Mouse (Mus musculus) adrenal gland, postnatal 10 days (tissue): ENCODE measurements at regions not wholly inside any gene's neighbourhood (a gene's known extent, or its start where the extent isn't known, plus 50 kb on each side); places are given as distances from the start of the nearest gene placed in this dataset.

Experiments
- DNase-seq: peaks from one replicate; pipeline ENCODE4 v3.0.0; 2021; ENCODE audit warnings: mixed read lengths

DNA sequence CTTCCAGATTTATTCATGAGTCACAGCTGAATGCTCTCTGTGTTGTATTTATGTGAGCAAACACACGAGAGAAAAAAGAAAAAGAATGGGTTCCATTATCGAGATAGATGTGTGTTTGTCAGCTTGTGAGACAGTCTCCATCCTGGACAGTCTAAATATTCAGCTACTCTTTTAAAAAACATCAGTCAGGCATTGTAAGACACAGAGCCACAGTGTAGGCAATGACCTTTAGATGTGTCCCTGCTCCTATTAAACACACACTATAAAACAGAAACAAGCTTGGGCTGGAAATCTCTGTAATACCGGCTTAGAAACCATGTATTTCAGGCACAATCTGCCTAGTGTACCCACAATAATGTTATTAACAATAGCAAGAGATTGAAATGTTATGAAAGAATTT is 442.6 kb downstream of the Tox3 start:
- DNase-seq, result no peak

GRCm38 (mm10) chr8:89903346-89903745 is 444.8 kb downstream of the Tox3 start:
- no peak for DNase-seq

DNA sequence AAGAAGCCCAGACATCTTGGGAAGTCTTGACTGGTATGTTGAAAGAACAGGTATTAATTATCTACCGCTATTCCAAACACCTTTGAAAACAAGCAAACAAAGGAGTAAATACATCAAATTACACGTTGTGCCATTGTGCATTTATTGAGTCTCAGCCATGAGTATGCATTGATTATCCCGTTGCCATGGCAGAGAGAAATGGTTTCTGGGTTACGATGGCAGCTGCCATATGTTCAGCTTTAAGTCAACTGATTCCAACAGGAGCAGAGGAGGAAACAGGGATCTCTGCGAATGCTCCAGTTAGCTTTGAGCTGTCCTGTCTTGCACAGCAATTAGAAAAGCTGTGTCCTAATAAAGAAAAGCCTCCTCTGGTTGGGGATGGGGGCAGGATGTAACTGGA is 475.4 kb downstream of the Tox3 start:
- no peak for DNase-seq

- DNase-seq, result no peak
These were observed 476.2 kb downstream of the Tox3 start for GRCm38 (mm10) chr8:89871966-89872365.

DNA sequence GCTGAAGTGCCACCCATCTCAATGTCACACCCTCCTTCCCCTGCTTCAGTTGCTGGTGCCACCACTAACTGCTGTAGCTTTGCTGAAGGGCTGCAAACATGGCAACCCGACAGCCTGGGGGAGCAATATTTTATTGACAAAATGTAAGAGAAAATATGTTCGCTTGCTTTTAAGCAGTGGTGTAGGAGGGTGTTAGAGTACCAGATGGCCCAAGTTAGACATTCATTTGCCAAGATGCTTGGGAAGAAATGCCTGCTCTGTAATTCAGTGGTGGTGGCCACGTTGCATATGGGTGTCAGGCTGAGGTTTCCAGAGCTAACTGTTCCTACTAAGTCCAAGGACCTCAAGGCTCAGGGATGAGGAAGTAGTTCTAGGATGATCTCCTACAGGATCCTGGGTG is 488.3 kb downstream of the Tox3 start:
- DNase-seq, result no peak

- no peak for DNase-seq
These were observed 489.3 kb downstream of the Tox3 start for GRCm38 (mm10) chr8:89858706-89859385.

DNA sequence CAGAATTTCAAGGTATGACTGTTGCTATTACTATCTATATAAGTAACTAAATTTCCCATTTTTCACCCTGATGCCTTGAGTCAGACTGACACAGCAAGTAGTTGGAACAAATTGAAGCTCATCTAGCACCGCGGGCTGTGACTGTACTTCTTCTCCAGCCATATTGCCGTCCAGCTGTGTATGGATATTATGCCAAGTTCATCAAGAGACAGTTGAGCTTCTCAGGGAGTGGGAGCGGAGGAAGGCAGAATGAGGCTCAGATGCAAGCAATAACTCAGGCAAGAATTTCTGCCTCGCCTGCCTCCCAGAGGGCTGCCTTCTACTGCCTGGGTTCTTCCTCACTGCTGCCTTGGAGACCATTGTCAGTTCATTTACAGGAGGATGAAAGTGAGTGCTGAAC is 492.6 kb downstream of the Tox3 start:
- DNase-seq, result no peak

GRCm38 (mm10) chr8:89850209-89850796 is 497.8 kb downstream of the Tox3 start:
- DNase-seq, result peak; percentile 36

DNA sequence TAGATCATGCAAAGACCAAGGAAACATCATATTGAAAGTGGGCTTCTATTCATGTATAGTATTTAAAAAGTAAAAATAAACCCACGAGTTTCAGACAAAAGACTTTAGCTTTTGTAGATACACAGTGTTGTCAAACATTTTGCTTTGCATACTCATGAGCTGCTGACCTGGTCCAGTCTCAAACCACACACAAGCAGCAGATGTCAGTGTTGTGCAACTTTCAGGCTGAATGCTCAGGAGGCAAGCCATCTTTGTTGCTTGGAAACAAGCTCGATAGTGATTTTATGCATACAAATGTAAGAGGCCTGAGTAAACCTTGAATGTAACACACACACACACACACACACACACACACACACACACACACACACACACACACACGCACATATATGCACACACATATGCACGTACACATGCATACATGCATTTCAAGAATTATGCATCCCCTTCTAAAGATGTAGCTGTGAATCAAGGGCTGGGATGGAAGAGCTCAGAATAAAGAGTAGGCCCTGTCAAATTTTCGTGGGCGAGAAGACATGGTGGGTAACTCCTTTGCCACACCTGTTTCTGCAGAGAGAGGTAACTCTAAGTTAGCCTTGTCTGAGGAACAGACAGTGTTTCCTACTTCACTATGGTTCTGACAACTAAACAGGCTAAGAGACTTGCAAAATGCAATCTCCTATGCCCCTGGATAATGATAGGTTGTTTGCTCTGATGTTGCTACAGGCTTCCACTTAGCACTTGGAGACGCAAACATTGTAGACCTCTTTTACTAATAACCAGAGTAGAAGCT is 498.5 kb downstream of the Tox3 start:
- DNase-seq, result peak; percentile 16

DNA sequence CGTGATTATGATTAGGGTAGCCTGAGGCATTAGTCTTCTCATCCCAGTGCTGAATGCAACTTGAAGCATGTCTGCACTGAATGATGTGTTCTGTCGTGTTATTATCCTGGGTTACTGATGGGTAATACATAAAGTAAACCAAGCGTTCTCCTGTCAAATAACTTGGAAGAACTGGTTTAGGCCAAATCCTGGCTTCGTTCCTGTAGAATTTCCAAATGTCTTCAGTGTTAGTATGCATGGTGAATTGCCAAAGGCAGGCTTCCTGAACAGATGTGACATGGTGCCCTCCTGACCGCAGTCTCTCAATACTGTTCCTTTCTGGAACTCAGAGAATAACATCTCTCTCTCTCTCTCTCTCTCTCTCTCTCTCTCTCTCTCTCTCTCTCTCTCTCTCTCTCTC is 509.6 kb downstream of the Tox3 start:
- DNase-seq, result no peak

- no peak for DNase-seq
These were observed 514.4 kb downstream of the Tox3 start for GRCm38 (mm10) chr8:89833715-89834114.

DNA sequence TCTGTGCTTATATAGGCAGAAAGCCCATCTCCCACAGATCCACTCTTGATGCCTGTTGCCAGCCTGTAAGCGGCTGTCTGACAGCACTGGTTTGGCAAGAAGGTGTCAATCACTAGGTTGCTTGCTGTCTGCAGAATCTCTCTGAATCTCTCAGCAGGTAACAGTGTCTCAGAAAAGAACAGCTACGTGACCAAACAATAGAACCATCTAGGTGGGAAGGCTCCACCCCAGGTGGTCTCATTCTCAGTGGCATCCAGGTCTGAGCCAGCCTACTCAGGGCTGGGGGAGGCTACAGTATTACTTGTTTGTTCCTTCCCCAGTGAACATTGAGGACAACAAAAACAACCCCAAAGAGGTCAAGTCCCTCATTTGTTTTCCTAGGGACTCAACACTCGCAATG is 523.6 kb downstream of the Tox3 start:
- DNase-seq, result no peak

DNA sequence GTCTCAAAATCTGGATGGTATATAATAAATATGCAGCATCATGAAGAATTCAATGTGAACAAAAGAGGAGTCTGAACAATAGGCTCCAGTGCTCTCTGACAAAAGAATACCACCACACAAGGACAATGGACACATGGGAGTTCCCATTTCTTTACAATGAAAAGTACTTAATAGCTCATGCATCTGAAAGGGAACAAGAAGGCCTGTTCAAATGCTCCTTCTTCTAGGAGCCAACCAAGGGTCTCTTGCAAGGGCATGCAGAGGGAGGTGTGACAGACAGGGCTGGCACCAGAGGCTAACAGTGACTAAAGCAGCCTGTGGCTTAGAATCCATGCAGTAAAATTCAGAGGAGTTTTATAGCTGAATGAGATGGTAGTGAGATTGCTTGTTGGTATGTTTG is 524.5 kb downstream of the Tox3 start:
- DNase-seq, result no peak

GRCm38 (mm10) chr8:89812036-89812711 is 536.0 kb downstream of the Tox3 start:
- no peak for DNase-seq

DNA sequence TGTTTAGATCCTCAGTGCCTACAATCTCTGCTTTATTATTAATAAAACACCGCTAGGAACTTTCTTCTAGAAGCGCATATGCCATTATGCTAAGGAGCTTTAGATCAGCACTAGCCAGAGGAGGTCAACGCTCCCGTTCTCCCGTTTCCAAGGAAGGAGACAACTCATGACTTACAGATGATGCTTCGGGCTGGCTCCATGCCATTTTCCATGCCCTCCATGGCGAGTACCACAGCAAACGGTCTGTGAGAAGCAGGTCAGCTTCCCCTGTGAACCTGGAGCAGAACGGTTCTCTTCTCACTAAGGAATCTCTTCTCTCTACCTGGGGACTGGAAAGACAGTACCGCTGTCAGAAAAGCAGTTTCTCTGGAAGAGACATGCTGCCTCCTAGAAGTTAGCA is 559.8 kb downstream of the Tox3 start:
- no peak for DNase-seq

DNA sequence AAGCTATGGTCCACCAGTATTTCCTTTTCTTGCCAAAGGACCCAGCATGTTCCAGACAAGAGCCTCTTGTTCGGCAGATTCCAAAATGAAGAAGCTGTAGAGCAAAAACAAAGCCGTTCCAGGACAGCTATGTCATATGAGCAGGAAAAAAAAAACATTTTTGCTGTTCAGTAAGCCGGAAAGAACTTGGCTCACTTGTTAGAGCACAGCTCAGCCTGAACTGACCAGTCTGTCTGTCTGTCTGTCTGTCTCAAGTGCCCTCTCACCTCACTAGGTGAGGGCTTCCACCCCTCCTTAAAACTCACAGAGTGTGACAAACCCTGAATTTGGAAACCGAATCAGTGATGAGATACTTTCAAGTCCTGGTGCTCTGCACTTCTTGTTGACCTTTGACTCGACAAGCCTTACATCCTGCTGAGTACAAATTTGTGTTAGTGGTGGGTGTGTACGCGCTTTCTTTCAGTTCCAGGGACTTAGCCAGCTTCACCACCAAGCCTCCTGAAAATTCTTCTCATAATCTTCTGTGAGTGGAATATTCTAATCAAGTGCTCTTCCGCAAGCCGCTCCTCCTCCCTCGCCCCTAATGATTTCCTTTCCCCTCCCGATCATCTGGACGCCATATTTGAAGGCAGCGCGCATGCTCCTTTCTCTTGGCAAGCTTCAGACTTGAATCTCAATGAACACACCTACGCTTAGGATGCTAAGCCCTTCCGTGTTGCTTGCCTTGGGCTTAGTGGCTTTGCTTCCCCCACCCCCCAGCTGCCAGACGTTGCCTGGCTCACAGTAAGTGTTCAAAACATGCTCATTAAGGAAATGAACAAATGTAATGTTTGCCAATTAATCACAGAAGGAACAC is 560.9 kb downstream of the Tox3 start:
- DNase-seq, result no peak

- DNase-seq, result peak; percentile 79
These were observed 563.1 kb downstream of the Tox3 start for GRCm38 (mm10) chr8:89785011-89785410.

DNA sequence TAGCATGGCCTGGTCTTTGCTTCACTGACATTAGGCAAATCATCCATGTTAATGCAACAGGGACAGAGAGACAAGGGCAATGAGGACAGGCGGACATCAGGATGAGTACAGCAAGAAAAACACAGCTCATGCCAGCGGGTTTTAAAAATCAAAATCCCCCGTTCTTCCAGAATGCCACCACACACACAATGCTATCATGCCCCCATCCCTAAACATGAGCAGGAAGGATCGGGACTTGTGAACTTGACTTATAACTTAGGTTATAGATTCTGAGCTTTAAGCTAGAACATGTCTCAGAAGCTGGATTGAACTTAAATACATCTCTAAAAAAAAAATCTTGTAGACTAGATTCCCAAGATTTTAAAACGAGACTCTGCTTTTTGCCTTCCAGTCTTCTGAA is 564.8 kb downstream of the Tox3 start:
- DNase-seq, result no peak

DNA sequence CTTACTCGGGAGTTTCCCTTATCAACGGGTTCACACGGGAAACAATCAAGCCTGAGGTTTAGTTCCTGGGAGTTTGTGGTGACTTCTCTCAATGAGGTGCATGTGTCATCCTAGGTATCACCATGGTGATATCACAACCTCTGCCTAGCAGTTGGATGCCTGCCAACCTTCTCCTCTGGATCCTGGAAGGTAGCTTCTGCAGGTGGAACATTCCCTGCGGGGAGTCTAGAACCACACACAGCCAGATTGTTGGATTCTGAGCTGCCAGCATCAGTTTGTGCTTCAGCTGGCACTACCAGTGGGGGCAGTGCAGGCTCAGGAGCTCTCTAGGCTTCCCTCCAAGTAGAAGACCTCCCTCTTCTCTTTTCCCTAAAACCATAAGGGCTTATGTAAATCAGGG is 581.8 kb downstream of the Tox3 start:
- no peak for DNase-seq

DNA sequence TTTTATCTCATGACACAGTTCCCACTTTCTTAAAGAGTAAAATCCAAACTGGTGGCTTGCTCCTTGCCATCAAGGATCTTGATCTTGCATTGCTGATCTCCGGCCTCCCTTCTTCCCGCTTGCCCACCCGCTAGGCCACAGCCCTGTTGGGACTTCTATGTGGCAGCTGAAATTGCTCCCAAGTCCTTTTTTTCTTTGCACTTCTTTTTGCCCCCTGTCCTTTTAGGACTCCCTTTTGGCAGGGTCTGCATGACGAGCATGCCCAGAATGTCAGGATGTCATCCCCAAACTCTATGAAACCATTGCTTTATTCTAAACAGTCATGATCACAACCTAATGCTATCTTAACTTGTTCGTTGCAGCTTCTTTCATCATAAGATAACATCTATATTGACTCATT is 588.6 kb downstream of the Tox3 start:
- no peak for DNase-seq

GRCm38 (mm10) chr8:89758695-89759094 is 589.4 kb downstream of the Tox3 start:
- no peak for DNase-seq

DNA sequence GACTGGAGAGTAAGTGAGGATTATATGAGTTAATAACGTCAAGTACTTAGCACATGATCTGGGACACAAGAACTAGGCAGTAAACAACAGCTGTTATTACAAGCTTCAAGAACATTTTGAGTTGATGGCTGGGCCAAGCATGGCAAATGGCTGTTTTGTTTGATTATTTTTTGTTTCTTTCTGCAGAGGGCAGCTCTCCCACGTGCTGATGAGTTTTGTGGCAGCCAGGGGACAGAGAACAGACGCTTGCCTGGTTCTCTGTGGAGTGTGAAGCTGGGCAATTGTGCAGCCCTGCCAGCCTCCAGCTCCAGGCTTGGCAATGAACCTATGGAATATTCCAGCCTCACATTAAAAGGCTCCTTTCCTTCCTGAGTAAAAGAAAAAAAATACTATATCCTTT is 592.2 kb downstream of the Tox3 start:
- no peak for DNase-seq
